Comparison of ENCODE assay signal across 32 mouse cellular contexts in genomic region chr8:3660889-3661288, GRCm38 (mm10). TPM values are rescaled to one million over a fixed set of nuclear protein-coding genes. Genes with fewer than 3 reads are reported as not detected.
DNase-seq lines count a peak whose midpoint lies in the region; ATAC-seq and TF ChIP-seq lines count a peak whose summit lies in the region.
"Had no signal": no experiment of that assay in that cellular context is flagged by ENCODE, and none has a peak within 500 bp of the region (broad histone marks: within the 10 kb centered on the region; RNA-seq: fewer than 3 reads in every experiment).

No protein-coding gene starts in this region.

- H3K4me1 ChIP-seq in CH12.LX (ENCODE audit: control insufficient read depth in 1 of 2, insufficient read depth in 2 of 2): peaks cover 14 to 39% of the 10 kb centered on the region in 2 experiments
- H3K4me1 ChIP-seq: embryonic facial prominence, embryonic 15.5 days; heart, embryonic 12.5 days; limb, embryonic 15.5 days had no signal

- TF ChIP-seq CTCF in CH12.LX (conservative IDR thresholded peaks at IDR 0.05 in 1 of 2, IDR thresholded peaks at IDR 0.05 in 1 of 2; ENCODE audit: low read depth in 2 of 2, low read length in 2 of 2): no peak

- dilution Hi-C loops in CH12.LX (cut with MboI; ENCODE audit: extremely low pct_ligation_motif_present, extremely low pct_unique_long_range_greater_than_20kb, low sequenced_read_pairs): no loop called here

- H3K9me3 ChIP-seq in CH12.LX (replicated peaks; ENCODE audit: low read length): no peaks in the 10 kb centered on the region
- H3K9me3 ChIP-seq: embryonic facial prominence, embryonic 15.5 days; heart, embryonic 12.5 days; kidney, embryonic 15.5 days; limb, embryonic 15.5 days; midbrain, embryonic 10.5 days; neural tube, embryonic 15.5 days had no signal

- H3K36me3 ChIP-seq in CH12.LX (replicated peaks in 1 of 2; ENCODE audit: control insufficient read depth in 1 of 2, insufficient read depth in 1 of 2, low read length in 1 of 2): no peaks in the 10 kb centered on the region
- H3K36me3 ChIP-seq: embryonic facial prominence, embryonic 15.5 days; heart, embryonic 12.5 days; kidney, embryonic 15.5 days; limb, embryonic 15.5 days; midbrain, embryonic 10.5 days; neural tube, embryonic 15.5 days had no signal

- no peak for TF ChIP-seq EP300 in CH12.LX (IDR thresholded peaks at IDR 0.05; ENCODE audit: low read length)

- TF ChIP-seq RAD21 in CH12.LX (IDR thresholded peaks at IDR 0.05; ENCODE audit: low read depth, low read length): no peak

- in situ Hi-C loops in CH12.LX (cut with MboI; ENCODE audit: low pct_ligation_motif_present, low pct_unique_long_range_greater_than_20kb, low sequenced_read_pairs): no loop called here

- no peak for TF ChIP-seq POLR2A in CH12.LX (IDR thresholded peaks at IDR 0.05; ENCODE audit: low read depth, low read length)

- peak; percentile 64 for ATAC-seq in granulocyte monocyte progenitor cell, adult 5-6 weeks (replicated peaks; ENCODE audit: poor library complexity, severe bottlenecking)
- peak; percentile 70 for ATAC-seq in monocyte, adult 5-6 weeks (replicated peaks; ENCODE audit: insufficient number of reproducible peaks, low FRiP score, low TSS enrichment, poor library complexity, severe bottlenecking)
- ATAC-seq: activated CD4-positive, CD25-positive, alpha-beta regulatory T cell, adult 4 months; forebrain, embryonic 14.5 days; hindbrain, postnatal 0 days; intestine, embryonic 16.5 days; midbrain, embryonic 16.5 days had no signal

- DNase-seq in lung, postnatal 25 days (ENCODE audit: low spot score): peak; percentile 43
- DNase-seq in lung, postnatal 14 days: no peak
- DNase-seq in CH12.LX (ENCODE audit: extremely low read depth): no peak
- no peak for DNase-seq in kidney, postnatal 36 days
- DNase-seq in kidney, adult 9 months: no peak
- DNase-seq: adrenal gland, adult 8-10 months; cerebellum, adult 9-10 months; gastrocnemius, postnatal 10 days; heart, adult 18-20 months; heart, postnatal 10 days; kidney, postnatal 4 days; layer of hippocampus, adult 9-11 months; left cerebral cortex, postnatal 4 days; lung, embryonic 14.5 days; thymus, postnatal 14 days had no signal

- no peak overlapping the region for H3K4me2 ChIP-seq in CH12.LX (ENCODE audit: insufficient read depth, low read depth, poor library complexity, severe bottlenecking)
- H3K4me2 ChIP-seq: embryonic facial prominence, embryonic 15.5 days; heart, embryonic 12.5 days; kidney, embryonic 15.5 days; limb, embryonic 15.5 days; lung, embryonic 14.5 days; neural tube, embryonic 15.5 days had no signal

- no peaks in the 10 kb centered on the region for H3K79me2 ChIP-seq in CH12.LX (replicated peaks; ENCODE audit: control insufficient read depth, extremely low read depth, insufficient read depth, poor library complexity, severe bottlenecking)

- H3K4me3 ChIP-seq in CH12.LX (replicated peaks in 1 of 3; ENCODE audit: low read depth in 2 of 3, low read length in 2 of 3, poor library complexity in 1 of 3): no peak overlapping the region
- H3K4me3 ChIP-seq: embryonic facial prominence, embryonic 15.5 days; heart, embryonic 12.5 days; kidney, embryonic 15.5 days; left cerebral cortex, adult 2 months; limb, embryonic 15.5 days; midbrain, embryonic 10.5 days; neural tube, embryonic 15.5 days had no signal

- no peaks in the 10 kb centered on the region for H3K27me3 ChIP-seq in CH12.LX (replicated peaks)
- H3K27me3 ChIP-seq: embryonic facial prominence, embryonic 15.5 days; kidney, embryonic 15.5 days; limb, embryonic 15.5 days; neural tube, embryonic 15.5 days had no signal

- H3K9ac ChIP-seq in CH12.LX (ENCODE audit: insufficient read depth, low read depth): no peak overlapping the region
- H3K9ac ChIP-seq: embryonic facial prominence, embryonic 15.5 days; heart, embryonic 12.5 days; kidney, embryonic 15.5 days; limb, embryonic 15.5 days; lung, embryonic 14.5 days; neural tube, embryonic 15.5 days had no signal

- H3K27ac ChIP-seq in CH12.LX (ENCODE audit: insufficient read depth, low read depth): no peak overlapping the region
- H3K27ac ChIP-seq: embryonic facial prominence, embryonic 15.5 days; hindbrain, postnatal 0 days; kidney, embryonic 15.5 days; left cerebral cortex, adult 2 months; limb, embryonic 15.5 days; midbrain, embryonic 10.5 days; neural tube, embryonic 15.5 days had no signal

TF ChIP-seq in CH12.LX, 34 proteins besides CTCF, POLR2A, EP300 and RAD21:
- TF ChIP-seq PAX5 (IDR thresholded peaks at IDR 0.05; ENCODE audit: low read length): no peak
- TF ChIP-seq ELF1 (IDR thresholded peaks at IDR 0.05; ENCODE audit: low read depth, low read length): 0 out of 2 replicates have a peak, but pooled peaks have one; percentile 24
TF ChIP-seq in CH12.LX: peak in this region for 1.

RNA-seq across cellular contexts. Expression of gene Mcemp1, which starts 4.7 kb away (rescaled TPM):
- total RNA-seq in CH12.LX (2012; rRNA removed): 0.17 TPM in 1 of 2 replicates, not detected in the other
- total RNA-seq in CH12.LX (2014; rRNA removed): 0.39 and 0.66 TPM in 2 replicates
- 0.36 and 0.55 TPM in 2 replicates for polyA plus RNA-seq in CH12.LX (2012; ENCODE audit: insufficient read length, low read depth)
- 14.1 and 33.6 TPM in 2 replicates for total RNA-seq in granulocyte monocyte progenitor cell, adult 5-6 weeks (2014; fragmentation: Nextera tagmentation)
- 18.5 and 18.9 TPM in 2 replicates for total RNA-seq in granulocyte monocyte progenitor cell, adult 5-6 weeks (2017)
- total RNA-seq in monocyte, adult 5-6 weeks (2017): 40.4 to 71.1 TPM (median 68.4 TPM) in 3 replicates
- total RNA-seq: hindbrain, postnatal 0 days had no signal
- polyA plus RNA-seq: C2C12; forebrain, embryonic 14.5 days; heart, embryonic 12.5 days had no signal

RNA-seq across cellular contexts. Expression of gene Retn, which starts 5.3 kb away (rescaled TPM):
- not detected in 2 replicates for total RNA-seq in CH12.LX (2012; rRNA removed)
- not detected in 2 replicates for total RNA-seq in CH12.LX (2014; rRNA removed)
- 0.27 TPM in 1 of 2 replicates, not detected in the other for polyA plus RNA-seq in CH12.LX (2012; ENCODE audit: insufficient read length, low read depth)
- total RNA-seq in granulocyte monocyte progenitor cell, adult 5-6 weeks (2014; fragmentation: Nextera tagmentation): 0.73 TPM in 1 of 2 replicates, not detected in the other
- total RNA-seq in granulocyte monocyte progenitor cell, adult 5-6 weeks (2017): not detected in 2 replicates
- total RNA-seq in monocyte, adult 5-6 weeks (2017): not detected in 3 replicates
- total RNA-seq: hindbrain, postnatal 0 days had no signal
- polyA plus RNA-seq: activated CD4-positive, CD25-positive, alpha-beta regulatory T cell, adult 4 months; C2C12; embryonic facial prominence, embryonic 15.5 days; heart, embryonic 12.5 days; hindbrain, embryonic 11.5 days; intestine, embryonic 16.5 days; limb, embryonic 15.5 days; lung, embryonic 14.5 days; stomach, embryonic 14.5 days had no signal

RNA-seq across cellular contexts. Expression of gene Fcor, which starts 11.3 kb away (rescaled TPM):
- total RNA-seq in CH12.LX (2012; rRNA removed) (not detected in 2 replicates), CH12.LX (2014; rRNA removed) (not detected in 2 replicates)
- 0.63 and 0.67 TPM in 2 replicates for polyA plus RNA-seq in CH12.LX (2012; ENCODE audit: insufficient read length, low read depth)
- 27.9 and 43.5 TPM in 2 replicates for total RNA-seq in granulocyte monocyte progenitor cell, adult 5-6 weeks (2014; fragmentation: Nextera tagmentation)
- 13.1 and 14.4 TPM in 2 replicates for total RNA-seq in granulocyte monocyte progenitor cell, adult 5-6 weeks (2017)
- 4.3 to 4.9 TPM in 2 of 3 replicates, not detected in the other for total RNA-seq in monocyte, adult 5-6 weeks (2017)
- polyA plus RNA-seq: activated CD4-positive, CD25-positive, alpha-beta regulatory T cell, adult 4 months had no signal

RNA-seq across cellular contexts. Expression of gene Trappc5, which starts 15.2 kb away (rescaled TPM):
- total RNA-seq in CH12.LX (2012; rRNA removed): 21.5 and 22.2 TPM in 2 replicates
- 26.8 and 27.4 TPM in 2 replicates for total RNA-seq in CH12.LX (2014; rRNA removed)
- polyA plus RNA-seq in CH12.LX (2012; ENCODE audit: insufficient read length, low read depth): 22.4 and 24.4 TPM in 2 replicates
- 24.1 and 27.2 TPM in 2 replicates for total RNA-seq in granulocyte monocyte progenitor cell, adult 5-6 weeks (2014; fragmentation: Nextera tagmentation)
- total RNA-seq in granulocyte monocyte progenitor cell, adult 5-6 weeks (2017): 30.9 and 39.8 TPM in 2 replicates
- 24.4 to 30.4 TPM (median 24.6 TPM) in 3 replicates for total RNA-seq in monocyte, adult 5-6 weeks (2017)

RNA-seq across cellular contexts. Expression of gene Stxbp2, which starts 30.1 kb away (rescaled TPM):
- 92.1 and 123 TPM in 2 replicates for total RNA-seq in CH12.LX (2012; rRNA removed)
- 53.9 and 60.9 TPM in 2 replicates for total RNA-seq in CH12.LX (2014; rRNA removed)
- 136 and 149 TPM in 2 replicates for polyA plus RNA-seq in CH12.LX (2012; ENCODE audit: insufficient read length, low read depth)
- total RNA-seq in granulocyte monocyte progenitor cell, adult 5-6 weeks (2014; fragmentation: Nextera tagmentation): 194 and 226 TPM in 2 replicates
- total RNA-seq in granulocyte monocyte progenitor cell, adult 5-6 weeks (2017): 109 and 135 TPM in 2 replicates
- 132 to 212 TPM (median 174 TPM) in 3 replicates for total RNA-seq in monocyte, adult 5-6 weeks (2017)

Comparison
In these comparisons a context has a peak if more than half of its experiments do, and no peak if none do; other contexts are left out.
1. RNA of gene Mcemp1, which starts 4.7 kb away (total RNA-seq): 40.4 to 71.1 TPM in monocyte, adult 5-6 weeks and 14.1 to 33.6 TPM in granulocyte monocyte progenitor cell, adult 5-6 weeks; 0.17 to 0.66 TPM in CH12.LX; every median in the first group is over 4 times any median in the second.